Mouse (Mus musculus): ENCODE measurements around the gene Il23a. TPM values are rescaled to one million over a fixed set of nuclear protein-coding genes. Genes with fewer than 3 reads are reported as not detected.

Gene Il23a
- 0.51 TPM for polyA plus RNA-seq (2017; shearing (Covaris generic))

GRCm38 (mm10) chr10:128298702-128299171, at the start of gene Il23a:
Gene Il23a, minus strand, starts transcription at chr10:128298752.

GRCm38 (mm10) chr10:128337306-128338181, 39.0 kb upstream of the Il23a start, which contains the start of gene Cs:
Gene Cs, plus strand, starts transcription at chr10:128337734.

GRCm38 (mm10) chr10:128322141-128323108, 23.9 kb upstream of the Il23a start, which contains the start of gene Cnpy2:
Gene Cnpy2, plus strand, starts transcription at chr10:128322459.

GRCm38 (mm10) chr10:128303126-128304021, 4.8 kb upstream of the Il23a start, which contains the start of gene Pan2:
Gene Pan2, plus strand, starts transcription at chr10:128303335.

GRCm38 (mm10) chr10:128270287-128270841, 28.2 kb downstream of the Il23a start, which contains the start of gene Stat2:
Gene Stat2, plus strand, starts transcription at chr10:128270559.

GRCm38 (mm10) chr10:128268371-128268770, 30.2 kb downstream of the Il23a start, which contains the start of gene Apof:
Gene Apof, plus strand, starts transcription at chr10:128268671.

GRCm38 (mm10) chr10:128253677-128254255, 44.8 kb downstream of the Il23a start, which contains the start of gene Apon:
Gene Apon, plus strand, starts transcription at chr10:128254096.

Other genes starting within 250 kb of the Il23a start
- gene Ptges3, start 239.8 kb downstream of the Il23a start, polyA plus RNA-seq (2017; shearing (Covaris generic)): 185 TPM
- gene Atp5b, start 215.5 kb downstream of the Il23a start, polyA plus RNA-seq (2017; shearing (Covaris generic)): 1,063 TPM
- 47.7 TPM for gene Baz2a, start 207.2 kb downstream of the Il23a start, polyA plus RNA-seq (2017; shearing (Covaris generic))
- gene Rbms2, start 118.5 kb downstream of the Il23a start, polyA plus RNA-seq (2017; shearing (Covaris generic)): 32.2 TPM
- gene Gls2, start 104.3 kb downstream of the Il23a start, polyA plus RNA-seq (2017; shearing (Covaris generic)): 2.5 TPM
- gene Spryd4, start 86.9 kb downstream of the Il23a start, polyA plus RNA-seq (2017; shearing (Covaris generic)): 14.4 TPM
- not detected for gene Mip, start 72.9 kb downstream of the Il23a start, polyA plus RNA-seq (2017; shearing (Covaris generic))
- 11.1 TPM for gene Timeless, start 66.7 kb downstream of the Il23a start, polyA plus RNA-seq (2017; shearing (Covaris generic))
- not detected for gene Apon, start 44.7 kb downstream of the Il23a start, polyA plus RNA-seq (2017; shearing (Covaris generic))
- gene Apof, start 30.1 kb downstream of the Il23a start, polyA plus RNA-seq (2017; shearing (Covaris generic)): 0.30 TPM
- gene Stat2, start 28.2 kb downstream of the Il23a start, polyA plus RNA-seq (2017; shearing (Covaris generic)): 32.4 TPM
- 35.2 TPM for gene Pan2, start 4.6 kb upstream of the Il23a start, polyA plus RNA-seq (2017; shearing (Covaris generic))
- 24.1 TPM for gene Cnpy2, start 23.7 kb upstream of the Il23a start, polyA plus RNA-seq (2017; shearing (Covaris generic))
- 107 TPM for gene Cs, start 39.0 kb upstream of the Il23a start, polyA plus RNA-seq (2017; shearing (Covaris generic))
- gene Coq10a, start 70.2 kb upstream of the Il23a start, polyA plus RNA-seq (2017; shearing (Covaris generic)): 32.0 TPM
- 3.4 TPM for gene Ankrd52, start 78.4 kb upstream of the Il23a start, polyA plus RNA-seq (2017; shearing (Covaris generic))
- 0.74 TPM for gene Slc39a5, start 102.5 kb upstream of the Il23a start, polyA plus RNA-seq (2017; shearing (Covaris generic))
- gene Nabp2, start 112.7 kb upstream of the Il23a start, polyA plus RNA-seq (2017; shearing (Covaris generic)): 55.5 TPM
- 21.2 TPM for gene Rnf41, start 112.9 kb upstream of the Il23a start, polyA plus RNA-seq (2017; shearing (Covaris generic))
- 79.3 TPM for gene Smarcc2, start 160.5 kb upstream of the Il23a start, polyA plus RNA-seq (2017; shearing (Covaris generic))
- gene Myl6, start 195.4 kb upstream of the Il23a start, polyA plus RNA-seq (2017; shearing (Covaris generic)): 1,223 TPM
- 2.7 TPM for gene Myl6b, start 199.9 kb upstream of the Il23a start, polyA plus RNA-seq (2017; shearing (Covaris generic))
- gene Esyt1, start 227.1 kb upstream of the Il23a start, polyA plus RNA-seq (2017; shearing (Covaris generic)): 300 TPM
- gene Zc3h10, start 249.0 kb upstream of the Il23a start, polyA plus RNA-seq (2017; shearing (Covaris generic)): 38.5 TPM

All from effector memory CD4-positive, alpha-beta T cell, adult 7 months (primary cell).